Mouse (Mus musculus) spleen, postnatal 36 days (tissue): ENCODE measurements around the gene Rnps1.
"Not testable (repeated sequence)": the region's sequence is repeated elsewhere in the genome, so short reads cannot be mapped to it uniquely, and the experiment has no call there.

Experiments
- DNase-seq, 2 experiments: peaks; one replicate each; pipeline ENCODE4 v3.0.0; 2022; ENCODE audit warnings: low spot score in 2 of 2, mixed read lengths in 1 of 2

Gene Rnps1

DNA sequence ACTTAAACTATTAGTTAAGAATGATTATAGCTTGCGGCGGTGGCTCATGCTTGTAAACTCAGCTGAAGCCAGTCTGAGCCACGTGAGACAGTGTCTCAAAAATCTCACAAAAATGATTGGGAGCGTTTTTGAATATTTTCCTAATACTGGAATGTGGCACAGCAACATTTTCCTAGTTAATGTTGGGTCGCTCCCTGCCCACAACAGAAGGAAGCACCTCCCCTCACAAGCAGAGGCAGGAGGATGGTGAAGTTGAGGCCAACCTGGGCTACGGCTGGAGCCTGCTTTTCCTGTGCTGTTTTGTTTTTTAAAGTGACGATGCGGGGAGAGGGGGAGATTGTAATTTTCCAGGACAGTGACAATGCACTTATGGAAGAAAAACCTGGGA, 12.8 kb downstream of the Rnps1 start:
- no peak for DNase-seq

DNA sequence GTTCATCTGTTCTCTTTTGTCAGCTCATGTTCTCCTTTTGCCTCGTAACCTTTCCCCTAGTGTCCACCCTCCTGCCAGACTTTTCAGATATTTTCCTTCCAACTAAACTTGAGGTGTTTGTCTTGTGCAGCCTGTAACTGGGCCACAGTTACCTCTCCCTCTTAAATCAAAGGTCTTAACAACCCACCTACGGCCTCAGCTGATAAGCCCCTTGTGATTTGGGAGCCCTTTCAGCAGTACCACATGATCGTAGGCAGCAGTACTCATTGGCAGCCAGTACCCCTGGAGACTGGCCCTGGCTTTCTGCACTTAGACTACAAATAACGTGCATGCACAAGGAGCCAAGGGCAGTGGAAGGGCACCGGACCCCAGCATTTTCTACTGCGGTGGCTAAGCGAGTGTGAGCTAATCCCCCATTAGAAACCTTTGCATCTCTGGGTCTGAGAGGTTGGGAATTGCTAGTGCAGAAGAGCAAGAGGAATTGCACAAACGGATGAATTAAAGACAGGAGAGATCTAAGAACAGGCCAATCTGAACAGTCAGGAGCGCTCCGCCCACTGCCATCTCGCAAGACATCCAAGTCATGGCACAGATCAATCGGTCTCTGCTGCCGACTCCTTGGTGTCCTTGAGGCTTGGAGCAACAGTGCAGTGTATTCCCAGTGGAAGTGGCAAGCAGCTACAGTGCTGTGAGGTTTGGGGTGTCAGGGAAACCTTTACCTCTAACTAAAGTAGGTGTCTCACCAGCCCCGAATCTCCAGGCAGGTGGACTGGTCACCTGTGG, 15.0 kb downstream of the Rnps1 start:
- DNase-seq = no peak

DNA sequence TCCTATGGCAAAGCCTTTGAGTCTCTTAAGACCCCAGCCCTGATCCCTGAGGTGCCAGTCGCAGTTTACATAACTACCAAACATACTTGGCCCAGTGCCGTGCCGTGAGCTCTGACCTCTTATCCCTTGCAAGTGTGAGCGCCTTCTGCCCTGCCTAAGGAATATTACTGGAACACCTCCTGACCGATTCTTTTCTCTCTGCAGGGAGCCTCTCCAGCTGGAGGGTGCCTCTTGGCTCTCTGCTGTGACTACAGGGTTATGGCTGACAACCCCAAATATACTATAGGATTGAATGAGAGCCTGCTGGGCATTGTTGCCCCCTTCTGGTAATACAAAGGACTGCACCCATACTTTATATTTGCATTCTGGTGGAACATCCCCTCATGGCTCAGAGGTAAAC, 22.7 kb downstream of the Rnps1 start:
- peak in 1 of 2 experiments; percentile 55 for DNase-seq

DNA sequence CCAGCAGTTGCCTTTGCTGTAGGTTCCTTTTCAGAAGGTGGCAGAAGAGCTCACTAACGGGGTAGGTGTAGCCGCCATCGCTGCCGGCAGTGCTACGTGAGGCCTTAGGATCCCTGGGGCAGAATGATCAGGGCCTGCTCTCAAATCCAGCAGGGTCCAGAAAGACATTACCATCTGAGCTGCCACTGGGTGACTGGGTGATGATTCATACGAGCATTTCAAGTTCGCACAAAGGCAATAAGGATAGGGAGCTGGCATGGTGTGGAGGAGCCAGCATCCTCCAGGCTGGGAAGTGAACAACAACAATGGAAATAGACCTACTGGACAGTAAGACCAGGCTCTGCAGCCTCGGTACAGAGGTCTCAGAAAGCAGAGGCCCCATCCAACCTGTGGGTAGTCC, 26.0 kb downstream of the Rnps1 start:
- no peak for DNase-seq

DNA sequence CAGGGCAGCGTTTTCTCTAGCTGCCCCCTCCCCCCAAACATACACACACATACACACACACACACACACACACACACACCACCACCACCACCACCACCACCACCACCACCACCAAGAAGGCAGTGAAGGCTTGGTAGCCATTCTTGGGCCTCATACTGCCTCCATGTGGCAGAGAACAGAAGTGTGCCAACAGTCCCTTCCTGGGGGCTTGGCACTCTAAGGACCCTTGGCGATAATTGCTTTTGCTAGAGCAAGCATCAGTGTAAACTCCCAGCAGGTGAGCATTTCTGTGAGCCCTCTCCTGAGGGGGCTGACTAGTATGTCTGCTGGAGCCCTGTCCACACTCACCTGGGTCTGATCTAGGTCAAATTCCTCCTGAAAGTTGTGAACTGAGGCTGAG, 26.8 kb downstream of the Rnps1 start:
- DNase-seq = no peak

DNA sequence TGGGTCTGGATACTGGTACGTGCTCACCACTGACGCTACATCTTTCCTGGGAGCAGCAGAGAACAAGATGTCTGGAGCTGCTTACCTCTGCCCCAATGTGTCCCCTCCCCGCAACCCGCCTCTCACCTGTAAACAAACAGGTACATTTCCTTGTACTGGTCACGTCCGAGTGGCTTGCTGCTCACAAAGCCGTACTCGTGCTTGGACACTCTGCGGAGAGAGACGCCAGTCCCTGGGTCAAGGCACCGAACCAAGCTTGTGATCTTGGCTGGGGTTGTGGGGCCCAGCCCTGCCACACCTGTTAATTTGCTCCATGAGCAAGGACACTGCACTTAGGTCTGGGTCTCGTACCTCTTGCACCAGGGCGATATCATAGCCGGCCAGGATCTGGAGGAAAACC, 27.7 kb downstream of the Rnps1 start:
- no peak for DNase-seq

DNA sequence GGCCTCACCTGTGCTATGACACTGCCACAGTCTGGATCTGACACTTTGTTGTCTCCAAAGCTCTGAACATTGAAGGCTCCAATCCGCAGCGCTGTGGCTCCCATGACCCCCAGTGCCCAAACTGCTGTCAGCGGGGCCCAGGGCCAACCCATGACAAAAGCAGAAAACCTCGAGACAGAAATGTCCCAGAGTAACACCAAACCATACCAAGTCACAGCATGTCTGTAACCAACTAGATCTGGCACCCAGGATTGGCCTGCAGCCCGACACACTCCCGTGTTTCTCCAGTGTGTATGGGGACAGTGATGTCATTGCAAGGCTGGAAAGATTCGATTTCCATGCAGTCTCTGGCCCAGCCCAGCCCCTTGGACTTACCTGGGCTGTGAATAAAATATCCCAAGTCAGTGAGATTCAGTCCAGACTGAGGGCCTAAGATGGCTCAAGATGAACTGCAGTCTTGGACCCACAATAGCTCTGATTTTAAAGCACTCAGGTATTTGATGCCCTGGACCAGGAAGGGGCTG, 28.3 kb downstream of the Rnps1 start, which contains the start of gene Dnase1l2:
TSS of gene Dnase1l2 (minus strand) at position 474 of the 524 bp plus-strand sequence.
- no peak for DNase-seq

DNA sequence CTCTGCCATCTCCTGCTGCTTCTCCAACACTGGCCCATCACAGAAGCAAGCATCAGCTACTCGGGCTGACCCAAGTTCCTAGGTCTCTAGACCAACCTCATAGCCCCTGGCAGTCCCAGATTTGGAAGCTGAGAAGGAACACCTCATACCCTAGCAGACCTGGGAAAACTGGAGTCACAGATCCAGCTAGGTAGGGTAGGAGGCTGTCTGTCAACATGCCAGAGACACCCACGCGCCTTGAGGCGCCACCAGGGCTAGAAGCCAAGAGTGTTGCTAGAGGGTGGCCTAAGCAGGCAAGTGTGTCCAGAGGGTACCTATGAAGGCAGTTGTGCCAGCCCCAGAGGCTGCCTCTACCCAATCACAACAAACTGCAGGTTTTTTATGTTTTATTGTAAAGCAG, 29.0 kb downstream of the Rnps1 start:
- no peak for DNase-seq

DNA sequence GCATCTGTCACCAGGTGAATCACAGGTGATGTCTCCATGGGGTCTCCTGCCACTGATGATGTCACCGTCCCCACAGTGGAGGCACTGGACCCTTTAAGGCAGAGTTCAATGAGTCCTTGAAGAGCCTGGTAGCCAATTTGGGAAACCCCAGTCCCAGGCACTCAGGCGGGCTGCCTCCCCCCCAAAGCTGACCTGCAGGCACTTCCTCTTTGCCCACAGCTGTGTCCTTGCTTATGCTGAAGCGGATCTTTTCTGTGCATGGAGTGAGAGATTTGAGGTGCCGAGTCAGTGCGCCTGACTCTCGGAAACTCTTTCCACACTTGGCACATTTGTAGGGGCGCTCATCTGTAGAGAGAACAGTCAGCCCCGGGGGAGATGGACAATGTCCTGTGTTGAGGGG, 32.2 kb downstream of the Rnps1 start:
- DNase-seq = no peak

DNA sequence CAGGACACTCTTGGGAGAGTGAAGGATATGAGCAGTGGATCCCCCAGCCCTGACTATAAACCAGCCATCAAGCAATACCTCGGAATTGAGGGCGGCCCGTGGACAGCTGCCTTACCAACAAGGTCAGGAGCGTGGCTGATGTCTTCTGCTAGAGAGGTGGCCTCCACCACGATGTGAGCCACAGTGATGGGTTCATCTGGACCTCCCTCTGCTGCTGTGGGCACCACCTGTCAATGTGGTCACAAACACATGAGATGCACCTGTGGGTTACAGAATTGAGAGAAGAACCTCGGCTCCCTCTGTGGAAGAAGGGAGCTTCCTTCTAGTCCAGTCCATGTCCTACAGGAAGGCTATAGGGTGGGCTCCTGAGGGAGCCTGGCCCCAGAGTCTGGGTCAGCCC, 35.1 kb downstream of the Rnps1 start:
- DNase-seq = no peak

DNA sequence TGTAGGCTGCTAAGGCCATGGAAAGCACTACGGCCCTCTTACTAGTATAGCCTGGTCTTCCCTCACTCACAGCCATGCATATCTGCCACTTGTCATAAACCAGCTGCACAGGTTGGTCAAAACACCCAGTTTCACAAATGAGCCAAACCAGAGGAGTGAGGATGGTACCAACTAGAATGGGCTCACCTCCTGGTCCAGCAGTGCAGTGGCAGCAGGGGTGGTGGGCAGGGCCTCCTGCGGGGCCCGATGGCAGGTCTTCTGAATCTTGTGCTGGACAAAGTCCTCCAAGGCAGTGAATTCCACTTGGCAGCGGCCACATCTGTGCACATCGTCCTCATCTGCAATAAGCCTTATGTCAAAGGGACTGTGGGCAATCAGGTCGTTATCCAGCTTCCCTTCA, 36.9 kb downstream of the Rnps1 start:
- DNase-seq = no peak

DNA sequence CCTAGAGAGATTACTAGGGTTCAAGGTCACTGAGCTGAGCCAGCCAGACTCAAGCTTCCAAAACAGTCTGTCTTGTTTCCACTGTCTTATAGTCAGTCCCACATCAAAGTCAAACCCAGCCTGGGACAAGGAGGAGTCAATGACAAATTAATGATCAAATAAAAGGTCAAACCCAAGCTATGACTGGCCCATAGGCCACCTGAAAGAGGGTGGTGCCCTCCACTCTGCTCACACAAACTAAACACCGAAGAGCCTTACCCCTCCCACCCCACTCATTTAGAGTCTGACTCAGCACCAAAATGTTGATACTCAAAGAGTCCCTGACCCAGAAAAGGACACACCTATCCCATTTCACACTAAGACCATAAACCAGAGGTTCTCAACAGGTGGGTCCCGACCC, 39.0 kb downstream of the Rnps1 start:
- peak in 1 of 2 experiments; percentile 40 for DNase-seq

DNA sequence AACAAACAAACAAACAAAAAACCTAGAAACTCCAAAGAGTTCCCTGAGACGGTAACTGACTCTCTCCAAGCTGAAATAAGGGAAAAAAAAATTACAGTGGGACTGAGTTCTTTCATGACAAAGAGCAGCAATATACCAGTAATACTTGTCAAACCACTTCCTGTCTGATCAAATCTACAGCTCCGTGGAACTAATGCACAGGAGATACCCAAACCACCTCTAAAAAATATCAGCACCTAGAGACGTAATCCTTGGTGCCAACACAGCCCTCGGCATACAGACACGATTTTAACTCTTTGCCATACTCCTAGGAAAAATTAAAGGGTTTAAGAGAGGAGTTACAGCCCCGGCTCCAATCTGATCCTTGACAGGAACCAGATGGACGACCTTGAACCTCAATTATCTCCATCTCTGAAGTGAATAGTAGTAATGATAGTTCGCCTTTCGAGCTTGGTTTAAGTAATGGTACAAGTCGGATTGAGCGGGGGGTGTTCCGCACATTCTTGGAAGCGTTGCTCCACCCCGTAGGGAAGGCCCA, 39.9 kb downstream of the Rnps1 start:
- DNase-seq = no peak

DNA sequence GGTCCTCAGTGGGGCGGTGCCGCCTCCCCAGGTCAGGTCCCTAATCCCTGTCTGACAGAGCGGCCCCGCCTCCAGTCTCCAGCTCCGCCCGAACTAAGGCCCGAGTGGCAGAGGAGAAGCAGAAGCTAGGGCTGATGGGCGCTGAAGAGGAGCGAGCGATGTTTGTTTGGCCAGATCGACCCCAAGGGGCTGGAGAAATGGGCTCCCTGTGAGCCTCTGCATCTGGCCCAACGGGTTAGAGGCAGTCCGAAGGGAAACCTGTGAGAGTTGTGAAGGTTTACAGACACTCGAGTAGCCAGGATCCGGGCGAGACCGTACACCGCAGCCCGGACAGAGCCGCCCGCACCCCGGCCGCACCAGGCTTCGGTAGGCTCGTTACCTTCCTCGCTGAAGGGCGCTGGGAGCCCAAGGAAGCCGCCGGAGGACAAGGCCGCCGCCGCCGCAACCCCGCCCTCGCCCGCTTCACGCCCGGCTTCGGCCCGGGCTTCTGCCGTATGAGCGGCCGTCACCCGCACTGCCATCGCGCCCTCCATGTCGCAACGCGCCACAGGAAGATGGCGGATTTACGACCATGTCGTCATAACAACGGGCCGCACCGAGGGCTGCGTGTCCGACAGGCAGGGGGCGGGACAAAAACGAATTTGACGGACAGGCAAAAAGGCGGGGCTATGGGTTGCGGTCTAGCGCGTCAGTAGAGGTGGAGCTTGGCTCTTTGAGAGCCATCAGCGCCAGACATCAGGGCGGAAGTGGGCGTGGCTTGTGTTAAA, 40.6 kb downstream of the Rnps1 start:
- DNase-seq = peak; percentile 100

DNA sequence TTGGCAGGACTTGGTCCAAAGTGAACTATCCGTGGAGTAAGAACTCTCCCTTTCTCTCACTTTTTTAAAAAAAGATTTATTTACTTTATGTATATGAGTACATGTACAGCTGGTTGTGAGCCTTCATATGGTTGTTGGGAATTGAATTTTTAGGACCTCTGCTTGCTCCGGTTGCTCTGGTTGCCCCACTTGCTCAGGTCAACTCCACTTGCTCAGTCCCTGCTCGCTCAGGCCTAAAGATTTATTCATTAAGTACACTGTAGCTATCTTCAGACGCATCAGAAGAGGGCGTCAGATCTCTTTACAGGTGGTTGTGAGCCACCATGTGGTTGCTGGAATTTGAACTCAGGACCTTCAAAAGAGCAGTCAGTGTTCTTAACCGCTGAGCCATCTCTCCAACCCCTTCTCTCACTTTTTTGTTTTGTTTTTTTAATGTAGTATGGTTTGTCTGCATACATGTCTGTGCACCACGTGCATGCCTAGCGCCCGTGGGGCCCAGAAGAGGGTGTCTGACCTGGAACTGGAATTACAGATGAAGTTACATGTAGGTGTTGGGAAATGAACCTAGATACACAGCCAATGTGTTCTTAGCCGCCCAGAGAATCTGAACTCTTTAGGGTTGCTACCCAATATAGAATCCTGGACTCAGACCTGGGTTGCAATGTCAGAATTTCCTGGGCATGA, 41.3 kb downstream of the Rnps1 start:
- DNase-seq = not testable (repeated sequence)

DNA sequence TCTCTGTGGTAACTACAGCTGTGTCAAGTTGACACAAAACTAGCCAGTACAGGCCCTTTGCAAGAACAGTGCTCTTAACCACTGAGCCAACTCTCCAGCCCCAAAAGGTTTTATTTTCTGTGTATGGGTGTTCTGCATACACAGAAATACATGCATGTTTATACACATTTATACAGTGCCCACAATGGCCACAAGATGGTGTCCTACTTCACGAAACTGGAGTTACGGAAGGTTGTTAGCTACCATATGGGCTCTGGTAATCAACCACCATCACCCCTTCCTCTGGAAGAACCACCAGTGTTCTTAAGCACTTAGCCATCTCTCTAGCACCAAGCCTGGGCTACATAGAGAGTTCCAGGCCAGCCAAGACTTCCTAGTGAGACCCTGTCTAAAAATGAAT, 47.2 kb downstream of the Rnps1 start:
- DNase-seq = no peak

DNA sequence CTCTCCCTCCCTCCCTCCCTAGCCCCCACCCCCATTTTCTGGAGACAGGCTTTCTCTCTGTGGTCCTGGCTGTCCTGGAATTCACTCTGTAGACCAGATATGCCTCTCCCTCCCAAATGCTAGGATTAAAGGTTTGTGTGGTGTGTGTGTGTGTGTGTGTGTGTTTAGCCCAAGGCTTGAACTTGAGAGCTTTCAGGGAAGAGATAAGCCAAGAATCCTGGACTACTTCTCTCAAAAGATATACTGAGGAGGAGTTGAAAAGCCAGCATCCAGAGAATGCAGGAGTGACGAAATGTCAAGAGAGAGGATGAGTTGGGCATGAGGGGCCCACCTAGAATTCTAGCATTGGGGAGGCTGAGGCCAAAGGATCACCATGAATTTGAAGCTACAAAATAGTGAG, 48.6 kb downstream of the Rnps1 start:
- no peak for DNase-seq

DNA sequence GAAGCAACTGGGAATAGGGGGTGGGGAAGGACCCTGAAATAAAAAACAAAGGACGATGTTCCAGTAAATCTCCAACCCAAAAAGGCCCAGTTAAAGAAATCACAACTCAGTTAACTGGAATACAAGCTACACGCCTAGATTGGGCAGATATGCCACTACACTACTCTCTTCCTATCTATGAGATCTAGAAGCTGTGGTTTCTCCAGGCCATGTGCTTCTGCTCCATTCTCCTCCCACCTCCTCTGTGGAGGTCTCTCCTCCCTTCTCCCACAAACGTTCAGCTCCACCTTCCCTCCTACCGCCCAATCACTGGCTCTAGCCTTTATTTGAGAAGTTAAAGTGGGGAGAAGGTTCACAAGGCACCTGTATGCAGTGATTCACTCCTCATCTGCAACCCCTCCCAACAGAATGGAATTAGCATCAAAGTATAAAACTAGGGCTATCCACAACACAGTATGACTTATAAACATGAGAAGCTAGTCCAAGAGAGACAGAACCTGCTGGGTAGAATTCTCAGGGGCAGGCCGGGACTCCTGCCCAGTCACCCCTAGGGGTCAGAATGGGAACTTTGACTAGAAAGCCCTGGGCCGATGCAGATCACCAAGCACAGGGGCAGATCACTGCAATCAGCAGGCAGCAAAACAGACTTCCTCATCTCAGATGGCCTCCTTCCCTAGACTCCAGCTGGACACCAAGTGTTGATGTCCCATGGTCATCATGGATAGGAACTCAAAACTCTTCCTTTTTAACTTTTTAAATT, 49.2 kb downstream of the Rnps1 start:
- DNase-seq = no peak

DNA sequence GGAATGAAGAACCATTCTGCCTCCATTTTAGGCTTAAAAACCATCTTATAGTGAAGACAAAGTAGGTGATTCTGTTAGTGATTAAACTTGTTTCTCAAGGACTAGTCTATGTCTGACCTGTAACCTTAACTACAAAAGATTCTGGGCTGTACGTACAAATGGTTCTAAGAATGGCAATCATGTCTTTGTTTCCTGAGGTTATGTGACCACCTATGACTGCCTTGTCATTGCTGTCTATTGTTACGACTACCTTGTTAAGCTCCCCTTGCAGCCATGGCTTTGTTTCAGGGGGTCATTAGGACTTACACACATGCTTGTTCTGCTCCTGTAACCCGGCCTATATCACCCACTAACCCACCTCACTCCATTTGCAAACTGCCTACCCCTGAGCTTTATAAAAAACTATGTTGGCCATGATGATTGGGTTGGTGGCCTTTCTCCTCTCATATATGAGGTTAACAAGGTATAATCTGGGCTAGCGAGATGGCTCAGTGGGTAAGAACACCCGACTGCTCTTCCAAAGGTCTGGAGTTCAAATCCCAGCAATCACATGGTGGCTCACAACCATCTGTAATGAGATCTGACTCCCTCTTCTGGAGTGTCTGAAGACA, 54.4 kb downstream of the Rnps1 start:
- DNase-seq = no peak

DNA sequence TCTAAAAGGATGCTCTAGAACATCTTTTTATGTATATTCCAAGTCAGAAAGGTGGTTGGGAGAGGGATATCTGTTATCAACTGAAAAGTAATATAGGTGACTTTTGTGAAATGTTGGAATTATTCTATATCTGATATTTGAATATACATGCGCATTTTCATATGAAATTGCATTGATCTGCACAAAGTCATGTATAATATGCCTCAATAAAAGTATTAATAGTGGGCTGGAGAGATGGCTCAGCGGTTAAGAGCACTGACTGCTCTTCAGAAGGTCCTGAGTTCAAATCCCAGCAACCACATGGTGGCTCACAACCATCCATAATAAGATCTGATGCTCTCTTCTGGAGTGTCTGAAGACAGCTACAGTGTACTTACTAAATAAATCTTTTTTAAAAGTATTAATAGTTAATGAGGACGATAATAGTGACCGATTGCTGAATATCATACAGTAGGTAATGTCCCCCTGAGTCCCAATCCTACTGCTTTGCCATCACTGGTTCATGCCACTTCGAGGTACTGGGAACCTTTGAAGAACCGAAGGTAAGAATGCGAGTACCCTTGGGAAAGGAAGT, 55.1 kb downstream of the Rnps1 start:
- no peak for DNase-seq
